Mouse (Mus musculus) forebrain, embryonic 12.5 days (tissue): Measurements from ENCODE around the gene Fance. TPM values are rescaled to one million over a fixed set of nuclear protein-coding genes. Genes with fewer than 3 reads are reported as not detected.

Experiments
- ATAC-seq: fragments of 200-750 bp; cut with Nextera tagmentation; 2 replicates; pipeline ENCODE4 v1.8.0; 2017; ENCODE audit warnings: moderate TSS enrichment; ENCODE audit not compliant: low FRiP score
- H3K27ac ChIP-seq: fragments of 300-500 bp; sonication (generic); 2 replicates; pipeline ENCODE4 v1.5.1; 2016; ENCODE audit warnings: mild to moderate bottlenecking
- H3K27me3 ChIP-seq: fragments of 300-500 bp; sonication (generic); 2 replicates; pipeline ENCODE4 v1.6.1; 2016; ENCODE audit warnings: mild to moderate bottlenecking
- H3K36me3 ChIP-seq: fragments of 300-500 bp; sonication (generic); replicated peaks from 2 replicates; pipeline ENCODE4 v1.6.1; 2016; ENCODE audit warnings: mild to moderate bottlenecking
- H3K4me1 ChIP-seq: fragments of 300-500 bp; sonication (generic); 2 replicates; pipeline ENCODE4 v1.6.1; 2016
- H3K4me2 ChIP-seq: fragments of 300-500 bp; sonication (generic); 2 replicates; pipeline ENCODE4 v1.6.1; 2016; ENCODE audit warnings: mild to moderate bottlenecking, moderate library complexity
- H3K4me3 ChIP-seq: fragments of 300-500 bp; sonication (generic); replicated peaks from 2 replicates; pipeline ENCODE4 v1.5.1; 2016; ENCODE audit warnings: mild to moderate bottlenecking
- H3K9ac ChIP-seq: fragments of 300-500 bp; sonication (generic); 2 replicates; pipeline ENCODE4 v1.6.1; 2016; ENCODE audit warnings: mild to moderate bottlenecking
- H3K9me3 ChIP-seq: fragments of 300-500 bp; sonication (generic); 2 replicates; pipeline ENCODE4 v1.6.1; 2016
- WGBS: fragments of 180-500 bp; shearing (Covaris S2); methylation state at CpG from one replicate; pipeline ENCODE4 v1.1.7; 2016; 5-methylcytosine and 5-hydroxymethylcytosine counted together
- polyA plus RNA-seq: library from polyadenylated mRNA; unstranded; fragments of >200 nt; fragmentation: Nextera tagmentation; extraction: Ambion mirVana; gene quantifications from 2 replicates; pipeline ENCODE4 v1.2.1, GENCODE M21; 2016

Gene Fance
- 25.9 and 26.0 TPM in 2 replicates for polyA plus RNA-seq

DNA sequence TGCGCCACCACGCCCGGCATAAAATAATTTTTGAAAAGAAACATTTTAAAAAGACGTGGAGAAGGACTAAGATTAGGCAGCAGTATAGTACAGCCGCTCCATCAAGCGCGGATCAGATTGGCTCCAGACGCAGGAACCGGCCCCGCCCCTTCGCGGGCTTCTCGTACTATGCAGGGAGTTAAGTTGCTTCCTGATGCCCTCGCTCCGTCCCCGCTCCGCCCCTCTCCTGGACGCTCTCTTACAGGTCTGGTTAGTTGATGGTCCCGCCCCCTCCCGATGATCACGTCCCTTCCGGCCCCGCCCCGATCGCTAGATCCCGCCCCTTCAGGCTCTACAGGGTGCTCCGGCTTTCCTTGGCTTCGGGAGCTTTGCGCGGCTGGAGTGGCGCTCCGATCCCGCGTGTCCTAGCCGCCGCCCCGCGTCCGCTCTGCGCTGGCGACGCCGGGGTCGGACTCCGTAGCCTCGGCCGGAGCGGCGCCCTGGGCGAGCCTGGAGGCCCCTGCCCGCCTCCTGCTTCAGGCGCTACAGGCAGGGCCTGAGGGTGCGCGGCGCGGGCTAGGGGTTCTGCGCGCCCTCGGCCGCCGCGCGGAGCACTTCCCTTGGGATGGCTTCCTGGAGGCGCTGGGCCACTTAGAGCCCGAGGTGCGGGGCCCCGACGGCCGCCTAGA is at the start of gene Fance:
Gene Fance, plus strand, starts transcription at position 308 of the 668 bp plus-strand sequence.
- Histone ChIP-seq H3K4me2 (peak within 1 kb of the TSS; percentile 95), H3K4me1 (peaks cover 24% of the 10 kb centered on the region), H3K4me3 (peak within 1 kb of the TSS; percentile 87), H3K9ac (peak within 1 kb of the TSS; percentile 93), H3K27ac (peak within 1 kb of the TSS; percentile 86), H3K27me3 (no peaks in the 10 kb centered on the region), H3K36me3 (peaks cover 20% of the 10 kb centered on the region), H3K9me3 (no peaks in the 10 kb centered on the region)
- ATAC-seq: peak; percentile 98
- WGBS: under 1% methylated on average over 65 of the region's 69 CpGs

DNA sequence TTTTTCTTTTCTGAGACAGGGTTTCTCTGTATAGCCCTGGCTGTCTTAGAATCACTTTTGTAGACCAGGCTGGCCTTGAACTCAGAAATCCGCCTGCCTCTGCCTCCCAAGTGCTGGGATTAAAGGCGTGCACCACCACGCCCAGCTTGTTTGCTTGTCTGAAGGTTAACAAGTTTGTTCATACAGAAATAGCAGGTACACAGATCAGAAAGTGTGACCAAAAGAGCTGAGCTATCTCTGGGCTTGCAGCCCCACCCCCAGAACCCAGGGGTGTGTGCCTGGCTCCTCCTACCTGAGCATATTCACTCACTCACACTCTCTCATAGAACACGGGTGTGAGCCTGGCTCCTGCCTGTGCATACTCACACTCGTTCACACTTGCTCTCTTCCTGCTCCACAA is 46.1 kb upstream of the Fance start:
- Histone ChIP-seq H3K4me3 (no peak overlapping the region), H3K4me1 (peaks cover 4% of the 10 kb centered on the region; the same call in 1 of the 2 replicates), H3K27me3 (no peaks in the 10 kb centered on the region), H3K9ac (no peak overlapping the region), H3K4me2 (no peak overlapping the region), H3K27ac (no peak overlapping the region), H3K9me3 (no peaks in the 10 kb centered on the region), H3K36me3 (no peaks in the 10 kb centered on the region)
- no peak for ATAC-seq
- WGBS: 88% methylated on average over 5 of the region's 5 CpGs

DNA sequence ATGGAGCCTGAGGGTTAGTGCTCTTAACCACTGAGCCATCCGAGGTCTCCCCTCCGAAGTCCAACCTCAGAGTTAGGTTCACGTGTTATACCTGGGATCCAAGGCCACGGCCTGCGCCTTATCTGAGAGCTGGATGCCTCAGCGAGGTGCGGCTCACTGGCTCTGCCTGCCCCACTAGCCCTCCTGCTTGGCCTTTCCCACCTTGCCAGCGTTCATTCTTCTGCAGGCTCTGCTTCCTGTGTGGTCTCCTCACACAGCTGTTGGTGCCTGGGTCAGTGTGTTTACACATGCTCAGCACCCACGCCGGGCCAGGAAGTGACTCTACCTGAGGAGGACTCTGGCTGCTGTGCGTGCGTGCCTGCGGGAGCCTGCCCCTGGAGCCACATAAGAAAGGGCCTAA is 43.2 kb upstream of the Fance start:
- ATAC-seq: no peak
- no peak overlapping the region for H3K4me2 ChIP-seq
- H3K4me1 ChIP-seq: no peaks in the 10 kb centered on the region
- H3K4me3 ChIP-seq: no peak overlapping the region
- no peaks in the 10 kb centered on the region for H3K9me3 ChIP-seq
- H3K9ac ChIP-seq: no peak overlapping the region
- no peak overlapping the region for H3K27ac ChIP-seq
- 86% methylated on average over 13 of the region's 13 CpGs for WGBS
- H3K36me3 ChIP-seq: no peaks in the 10 kb centered on the region
- H3K27me3 ChIP-seq: no peaks in the 10 kb centered on the region

DNA sequence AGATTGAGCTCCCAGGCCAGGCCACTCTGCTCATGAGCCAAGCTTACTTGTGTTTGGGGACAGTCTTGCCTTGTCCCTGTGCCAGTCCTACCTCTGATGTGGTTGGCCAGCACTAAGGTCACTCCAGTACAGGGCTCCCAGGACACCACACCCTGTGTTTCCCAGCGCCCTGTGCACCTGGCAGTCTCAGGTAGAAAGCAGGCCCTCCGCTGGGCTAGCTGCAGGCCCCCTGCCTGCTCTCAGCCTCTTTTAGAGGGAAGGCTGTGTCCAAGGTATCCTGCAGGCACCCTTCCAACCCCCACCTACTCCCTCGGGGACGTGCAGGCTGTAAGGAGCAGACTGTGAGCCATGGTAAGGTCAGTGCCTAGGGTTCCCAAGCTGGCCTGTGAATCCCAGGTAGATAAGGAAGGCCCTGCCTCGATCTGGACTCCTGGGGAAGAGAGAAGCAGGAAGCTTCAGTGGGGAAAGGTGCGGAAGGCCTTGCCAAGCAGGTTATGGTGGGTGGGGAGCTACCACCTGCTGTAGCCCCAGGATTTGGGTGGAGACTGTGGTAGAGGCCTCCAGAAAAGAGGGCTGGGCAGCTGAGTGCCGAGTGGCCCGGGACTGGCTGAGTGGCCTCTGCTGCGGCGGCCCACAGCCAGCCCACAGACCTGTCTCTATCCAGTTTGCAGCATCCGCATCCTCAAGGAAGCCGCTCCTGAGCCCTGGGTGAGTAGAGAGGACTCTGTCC is 41.6 kb upstream of the Fance start:
- no peaks in the 10 kb centered on the region for H3K27me3 ChIP-seq
- no peaks in the 10 kb centered on the region for H3K9me3 ChIP-seq
- no peak for ATAC-seq
- H3K4me1 ChIP-seq: no peaks in the 10 kb centered on the region
- no peak overlapping the region for H3K27ac ChIP-seq
- no peaks in the 10 kb centered on the region for H3K36me3 ChIP-seq
- no peak overlapping the region for H3K9ac ChIP-seq
- H3K4me3 ChIP-seq: no peak overlapping the region
- 82% methylated on average over 12 of the region's 12 CpGs for WGBS
- no peak overlapping the region for H3K4me2 ChIP-seq

DNA sequence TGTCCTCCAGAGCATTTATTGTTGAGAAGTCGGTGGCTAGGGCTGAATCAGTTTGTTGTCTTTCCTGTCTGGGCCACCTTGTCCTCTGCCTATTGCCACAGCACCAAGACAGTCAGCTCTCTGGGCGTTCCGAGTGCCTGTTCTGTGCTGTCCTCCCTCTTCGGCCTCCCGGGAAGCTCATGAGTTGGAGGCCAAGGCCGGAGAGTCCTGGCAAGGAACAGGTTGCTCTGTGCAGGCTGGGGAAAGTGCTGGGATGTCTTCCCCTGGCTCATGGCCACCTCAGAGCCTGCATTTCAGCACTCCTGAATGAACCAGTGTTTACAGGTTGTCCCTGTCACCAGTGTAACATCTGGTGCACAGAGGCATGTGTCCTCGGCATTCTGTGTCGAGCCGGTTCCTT is 41.0 kb upstream of the Fance start:
- Histone ChIP-seq H3K9ac (no peak overlapping the region), H3K4me3 (no peak overlapping the region), H3K4me1 (no peaks in the 10 kb centered on the region), H3K27ac (no peak overlapping the region), H3K4me2 (no peak overlapping the region), H3K9me3 (no peaks in the 10 kb centered on the region), H3K36me3 (no peaks in the 10 kb centered on the region), H3K27me3 (no peaks in the 10 kb centered on the region)
- WGBS: 87% methylated on average over 9 of the region's 9 CpGs
- no peak for ATAC-seq

DNA sequence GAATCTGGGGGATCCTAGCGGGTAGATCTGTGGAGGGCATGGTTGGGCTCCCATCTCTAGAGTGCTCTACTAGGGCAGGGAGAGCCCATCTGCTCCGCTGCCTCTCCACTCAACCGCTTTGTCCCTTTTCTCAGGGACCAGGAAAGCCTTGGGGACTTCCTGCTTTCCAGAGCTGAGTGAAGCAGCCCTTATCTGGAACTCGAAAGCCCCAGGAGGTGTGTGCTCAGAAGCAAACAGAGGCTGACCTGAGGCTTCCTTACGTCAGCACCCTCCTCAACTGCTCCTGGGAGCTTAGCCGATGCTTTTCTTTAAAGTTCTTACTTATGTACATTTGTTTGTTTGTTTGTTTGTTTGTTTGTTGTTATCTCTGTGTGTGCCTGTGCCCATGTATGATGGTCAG is 40.5 kb upstream of the Fance start:
- H3K4me1 ChIP-seq: no peaks in the 10 kb centered on the region
- H3K9ac ChIP-seq: no peak overlapping the region
- no peak overlapping the region for H3K4me3 ChIP-seq
- H3K27ac ChIP-seq: no peak overlapping the region
- no peaks in the 10 kb centered on the region for H3K27me3 ChIP-seq
- WGBS: 90% methylated on average over 6 of the region's 6 CpGs
- no peak overlapping the region for H3K4me2 ChIP-seq
- no peaks in the 10 kb centered on the region for H3K9me3 ChIP-seq
- no peaks in the 10 kb centered on the region for H3K36me3 ChIP-seq
- no peak for ATAC-seq

DNA sequence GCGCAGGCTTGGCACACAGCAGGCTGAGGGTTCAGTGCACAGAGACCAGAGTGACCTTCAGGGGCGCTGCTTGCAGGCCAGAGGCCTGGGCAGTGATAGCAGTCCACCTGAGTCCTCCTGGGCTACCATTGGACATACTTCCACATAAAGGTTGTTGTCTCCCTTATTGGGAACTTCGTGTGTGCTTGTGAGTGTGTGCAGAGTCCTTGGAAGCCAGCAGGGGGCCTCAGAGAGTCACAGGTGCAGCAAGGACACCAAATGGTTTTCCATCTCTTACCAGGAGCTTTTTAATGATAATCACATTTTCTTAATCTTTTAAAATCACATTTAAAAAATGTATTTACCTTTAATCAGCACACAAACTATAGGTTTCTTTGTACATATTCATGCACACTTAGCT is 38.6 kb upstream of the Fance start:
- Histone ChIP-seq H3K4me3 (no peak overlapping the region), H3K4me1 (peaks cover 8% of the 10 kb centered on the region), H3K4me2 (no peak overlapping the region), H3K27ac (no peak overlapping the region), H3K27me3 (no peaks in the 10 kb centered on the region), H3K36me3 (no peaks in the 10 kb centered on the region), H3K9ac (no peak overlapping the region), H3K9me3 (no peaks in the 10 kb centered on the region)
- ATAC-seq: no peak
- 89% methylated on average over 3 of the region's 3 CpGs for WGBS

DNA sequence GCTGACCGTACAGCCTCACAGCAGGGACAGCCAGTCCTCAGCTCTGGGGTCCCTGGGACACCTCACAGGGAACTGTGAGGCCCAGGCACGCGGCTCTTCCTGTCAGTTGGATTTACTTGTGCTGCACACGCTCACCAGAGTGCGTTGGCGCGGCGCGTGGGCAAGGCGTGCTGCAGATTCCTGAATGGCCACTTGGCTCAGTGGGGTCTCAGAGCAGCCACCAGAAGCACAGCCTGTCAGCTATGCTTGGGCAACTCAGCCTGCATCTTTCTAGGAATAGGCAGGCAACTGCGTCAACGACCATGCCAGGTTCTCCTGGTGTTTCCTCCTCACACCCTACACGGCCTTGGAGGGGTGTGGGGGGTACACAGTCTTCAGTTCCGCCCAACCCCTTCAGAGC is 36.1 kb upstream of the Fance start:
- no peak for ATAC-seq
- no peak overlapping the region for H3K9ac ChIP-seq
- no peaks in the 10 kb centered on the region for H3K27me3 ChIP-seq
- no peak overlapping the region for H3K27ac ChIP-seq
- no peaks in the 10 kb centered on the region for H3K36me3 ChIP-seq
- no peaks in the 10 kb centered on the region for H3K9me3 ChIP-seq
- no peak overlapping the region for H3K4me3 ChIP-seq
- peaks cover 22% of the 10 kb centered on the region for H3K4me1 ChIP-seq
- no peak overlapping the region for H3K4me2 ChIP-seq
- WGBS: 87% methylated on average over 14 of the region's 14 CpGs

DNA sequence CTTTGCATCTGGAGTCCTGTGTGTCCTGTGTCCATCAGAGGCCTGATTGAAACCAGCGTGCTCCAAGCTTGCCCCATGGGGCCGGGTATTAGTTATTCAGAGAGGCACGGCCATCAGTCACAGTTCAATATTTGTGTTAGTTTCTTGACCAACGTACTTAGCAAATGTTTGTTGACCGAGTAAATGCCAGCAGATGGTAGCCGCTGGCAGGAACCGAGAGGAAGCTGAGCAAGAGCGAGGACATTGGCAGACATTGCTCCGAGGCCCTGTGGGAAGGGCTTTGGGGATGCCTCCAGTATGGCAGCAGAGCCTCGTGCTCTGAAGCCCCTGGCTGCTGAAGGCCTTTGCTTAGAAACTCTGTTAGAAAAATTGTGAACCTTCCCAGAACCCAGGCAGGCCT is 35.6 kb upstream of the Fance start:
- Histone ChIP-seq H3K27me3 (no peaks in the 10 kb centered on the region), H3K27ac (no peak overlapping the region), H3K9me3 (no peaks in the 10 kb centered on the region), H3K9ac (no peak overlapping the region), H3K4me1 (peaks cover 22% of the 10 kb centered on the region), H3K4me2 (no peak overlapping the region), H3K36me3 (no peaks in the 10 kb centered on the region), H3K4me3 (no peak overlapping the region)
- 81% methylated on average over 10 of the region's 10 CpGs for WGBS
- ATAC-seq: no peak

DNA sequence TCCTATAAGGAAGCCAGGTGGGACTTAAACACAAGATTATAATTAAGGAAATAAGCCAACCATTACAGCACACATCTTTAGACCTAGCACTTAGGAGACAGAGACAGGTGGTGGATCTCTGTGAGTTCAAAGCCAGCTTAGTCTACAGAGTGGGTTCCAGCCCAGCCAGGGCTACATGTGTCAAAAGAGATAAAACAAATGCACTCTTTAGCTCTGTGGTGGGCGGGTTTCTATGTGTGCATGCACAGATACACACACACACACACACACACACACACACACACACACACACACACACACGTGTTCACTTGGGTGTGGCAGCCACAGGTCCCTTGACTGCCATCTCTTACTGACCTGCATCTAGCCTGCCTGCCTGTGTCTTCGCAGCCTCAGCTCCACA is 35.2 kb upstream of the Fance start:
- H3K27me3 ChIP-seq: no peaks in the 10 kb centered on the region
- peaks cover 22% of the 10 kb centered on the region for H3K4me1 ChIP-seq
- H3K36me3 ChIP-seq: no peaks in the 10 kb centered on the region
- 88% methylated on average over 3 of the region's 3 CpGs for WGBS
- H3K9me3 ChIP-seq: no peaks in the 10 kb centered on the region
- no peak for ATAC-seq
- H3K9ac ChIP-seq: no peak overlapping the region
- H3K4me2 ChIP-seq: no peak overlapping the region
- no peak overlapping the region for H3K4me3 ChIP-seq
- no peak overlapping the region for H3K27ac ChIP-seq

DNA sequence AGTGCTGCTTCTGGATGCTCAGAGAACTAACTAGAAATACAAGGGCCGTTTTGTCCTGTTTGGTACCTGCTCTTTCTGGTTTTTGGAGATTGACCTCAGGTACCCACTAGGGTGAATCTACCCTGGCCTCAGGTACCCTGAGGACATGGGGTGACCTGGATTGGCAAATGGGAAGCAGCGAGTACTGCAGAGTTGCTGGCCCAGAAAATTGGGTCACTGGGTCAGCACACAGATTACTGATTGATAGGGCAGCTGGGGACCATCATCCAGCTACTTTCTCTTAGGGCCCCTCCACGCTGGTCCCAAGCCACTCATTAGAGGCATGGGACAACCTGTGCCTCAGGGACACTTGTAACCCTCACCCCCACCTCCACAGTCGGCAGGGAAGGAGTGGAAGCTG is 34.1 kb upstream of the Fance start:
- H3K9ac ChIP-seq: no peak overlapping the region
- H3K27ac ChIP-seq: no peak overlapping the region
- WGBS: 56% methylated on average over 4 of the region's 4 CpGs
- H3K4me2 ChIP-seq: no peak overlapping the region
- H3K36me3 ChIP-seq: no peaks in the 10 kb centered on the region
- H3K4me3 ChIP-seq: no peak overlapping the region
- no peaks in the 10 kb centered on the region for H3K9me3 ChIP-seq
- H3K4me1 ChIP-seq: peaks cover 22% of the 10 kb centered on the region
- no peak for ATAC-seq
- H3K27me3 ChIP-seq: no peaks in the 10 kb centered on the region

DNA sequence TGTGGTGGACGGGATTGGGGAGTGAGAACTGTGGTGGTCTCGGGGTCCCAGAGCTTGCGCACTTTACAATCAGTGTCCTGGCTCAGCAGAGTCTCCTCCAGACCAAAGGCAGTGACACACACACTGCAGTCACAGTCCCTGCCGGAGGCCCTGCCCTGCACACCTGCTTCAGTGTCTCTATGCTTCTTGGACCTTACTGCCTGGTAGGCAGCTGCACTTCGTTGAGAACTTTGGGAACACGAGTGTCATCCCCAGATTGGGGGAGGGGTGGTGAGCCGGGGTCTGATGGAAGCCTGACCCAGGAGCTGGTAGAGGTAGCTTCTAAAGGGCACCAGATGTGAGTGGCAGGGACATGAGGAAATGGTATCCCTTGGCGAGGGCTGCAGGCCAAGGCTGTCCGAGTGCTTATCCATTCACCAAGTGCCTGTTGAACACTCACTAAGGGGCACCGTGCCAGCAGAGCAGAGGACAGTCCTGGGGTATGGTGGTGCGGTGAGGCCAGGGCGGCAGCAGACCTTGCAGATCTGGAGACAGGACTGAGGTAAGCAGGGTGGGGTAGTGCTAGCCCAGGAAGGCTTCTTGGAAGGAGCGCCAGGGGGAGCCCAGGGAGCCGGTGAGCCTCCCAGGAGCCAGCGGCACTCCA is 33.4 kb upstream of the Fance start:
- Histone ChIP-seq H3K4me2 (no peak overlapping the region), H3K36me3 (no peaks in the 10 kb centered on the region), H3K4me3 (no peak overlapping the region), H3K4me1 (peaks cover 22% of the 10 kb centered on the region), H3K27ac (no peak overlapping the region), H3K9ac (no peak overlapping the region), H3K27me3 (no peaks in the 10 kb centered on the region), H3K9me3 (no peaks in the 10 kb centered on the region)
- ATAC-seq: no peak
- 74% methylated on average over 15 of the region's 15 CpGs for WGBS

DNA sequence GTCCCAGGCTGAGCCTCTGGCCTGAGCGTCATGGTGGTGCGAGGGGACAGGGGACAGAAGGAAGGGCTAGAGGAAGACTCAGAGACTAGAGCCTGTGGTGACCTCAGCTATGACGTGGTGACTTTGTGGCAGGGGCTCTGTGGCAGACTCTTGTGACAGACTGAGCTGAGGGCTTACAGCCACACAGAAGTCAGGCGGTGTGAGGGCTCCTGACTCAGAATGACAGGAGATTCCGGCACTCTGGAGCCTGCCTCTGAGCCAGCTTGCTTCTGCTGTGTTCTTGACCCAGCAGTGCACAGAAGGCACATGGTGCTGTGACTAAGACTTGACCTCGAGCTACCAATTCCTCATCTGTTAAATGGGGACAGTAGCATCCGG is 32.9 kb upstream of the Fance start:
- no peak for ATAC-seq
- no peak overlapping the region for H3K9ac ChIP-seq
- WGBS: 80% methylated on average over 7 of the region's 7 CpGs
- H3K4me2 ChIP-seq: no peak overlapping the region
- H3K4me3 ChIP-seq: no peak overlapping the region
- H3K4me1 ChIP-seq: peaks cover 22% of the 10 kb centered on the region
- H3K9me3 ChIP-seq: no peaks in the 10 kb centered on the region
- no peaks in the 10 kb centered on the region for H3K36me3 ChIP-seq
- H3K27me3 ChIP-seq: no peaks in the 10 kb centered on the region
- H3K27ac ChIP-seq: no peak overlapping the region
